Mouse (Mus musculus) telencephalon, adult 2 months (tissue): ENCODE results near the gene 2700049A03Rik.
"Not testable (repeated sequence)": the region's sequence is repeated elsewhere in the genome, so short reads cannot be mapped to it uniquely, and the experiment has no call there.

Experiments
- DNase-seq: peaks from one replicate; pipeline ENCODE4 v3.0.0-alpha.2; 2011; ENCODE audit warnings: low read depth, low spot score

2700049A03Rik gene

DNA sequence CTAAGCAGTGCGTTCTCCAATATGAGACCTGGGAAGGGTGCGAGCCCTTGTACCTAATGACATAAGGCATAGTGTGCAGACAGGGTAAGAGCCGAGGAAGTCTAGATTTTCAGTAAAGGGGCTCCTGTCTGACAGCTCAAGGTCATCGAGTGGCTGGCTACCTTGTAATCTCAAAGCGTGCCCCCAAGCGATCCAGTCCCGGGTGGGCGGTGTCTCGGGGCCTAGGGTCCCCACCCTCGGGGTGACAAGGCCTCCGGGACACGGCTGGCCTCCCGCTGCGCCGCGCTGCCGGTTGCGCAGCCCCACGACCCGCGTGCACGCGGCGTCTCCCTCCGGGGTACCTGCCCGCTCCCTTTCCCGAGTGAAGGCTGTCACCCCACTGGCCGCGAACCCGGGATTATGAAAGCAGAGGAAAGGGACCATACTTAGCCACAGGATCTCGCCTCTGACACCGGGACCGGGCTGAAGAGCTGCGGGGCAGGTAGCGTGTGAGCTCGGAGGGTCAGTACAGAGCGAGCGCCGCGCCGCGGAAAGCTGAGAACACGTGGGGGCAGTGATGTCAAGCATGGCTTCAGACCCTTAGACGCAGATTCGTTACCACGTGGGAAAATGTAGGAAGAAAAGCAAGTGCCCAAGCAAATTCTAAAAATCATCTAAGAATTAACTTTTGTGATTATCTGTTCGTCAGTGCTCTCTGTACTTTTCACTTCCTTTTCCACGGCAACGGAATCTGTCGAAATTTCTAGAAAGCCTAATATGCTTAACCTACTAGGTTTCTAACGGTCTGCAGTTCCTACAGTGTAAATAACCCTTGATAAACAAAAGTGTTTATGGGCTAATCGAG lies at the start of gene 2700049A03Rik, which contains the start of gene Timm9:
TSS of gene 2700049A03Rik (plus strand) at position 719 of the 844 bp plus-strand sequence.
TSS of gene Timm9 (minus strand) at position 555 of the 844 bp plus-strand sequence.
- DNase-seq = no peak

DNA sequence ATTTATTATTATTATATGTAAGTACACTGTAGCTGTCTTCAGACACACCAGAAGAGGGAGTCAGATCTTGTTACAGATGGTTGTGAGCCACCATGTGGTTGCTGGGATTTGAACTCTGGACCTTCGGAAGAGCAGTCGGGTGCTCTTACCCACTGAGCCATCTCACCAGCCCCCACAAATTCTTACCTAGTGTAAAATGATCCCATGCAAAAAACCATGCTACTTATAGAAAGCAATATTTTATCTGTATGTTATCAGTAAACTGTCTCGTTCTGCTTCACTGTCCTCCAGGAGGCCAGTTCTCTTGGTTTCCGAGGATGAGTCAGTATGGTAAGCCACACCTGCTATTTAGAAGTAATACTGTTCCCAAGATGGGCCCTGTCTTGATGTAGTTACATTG lies 32.4 kb upstream of the 2700049A03Rik start:
- DNase-seq = not testable (repeated sequence)

DNA sequence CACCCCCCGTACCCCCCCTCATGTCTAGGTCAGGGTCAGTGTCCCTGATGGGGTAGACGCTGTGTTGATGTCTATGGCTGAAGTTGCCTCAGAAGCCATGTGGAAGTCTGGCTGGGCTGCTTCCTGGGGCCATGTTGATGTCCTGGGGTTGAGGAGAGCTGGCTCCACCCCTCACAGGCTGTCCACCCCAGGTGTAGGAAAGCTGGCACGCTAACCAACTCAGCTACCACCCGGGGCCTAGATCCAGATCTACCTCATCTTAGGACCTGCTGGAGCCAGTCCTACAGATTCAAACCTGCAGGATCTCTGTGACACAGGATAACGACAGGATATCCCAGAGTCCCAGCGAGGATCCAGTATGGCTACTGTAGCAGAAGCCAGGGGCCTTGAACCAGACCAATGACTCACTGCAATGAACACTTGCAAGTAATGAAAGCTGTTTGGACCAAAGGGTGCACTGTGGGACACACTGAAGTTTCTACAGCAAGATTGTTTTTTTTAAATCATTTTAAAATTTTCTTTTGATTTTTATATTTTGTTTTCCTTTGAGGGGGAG lies 29.4 kb upstream of the 2700049A03Rik start:
- DNase-seq = no peak

- no peak for DNase-seq
Measured at GRCm38 (mm10) chr12:71111331-71111730, 25.3 kb upstream of the 2700049A03Rik start, which contains the start of gene Tomm20l. Gene Tomm20l, plus strand, starts transcription at chr12:71111428.

DNA sequence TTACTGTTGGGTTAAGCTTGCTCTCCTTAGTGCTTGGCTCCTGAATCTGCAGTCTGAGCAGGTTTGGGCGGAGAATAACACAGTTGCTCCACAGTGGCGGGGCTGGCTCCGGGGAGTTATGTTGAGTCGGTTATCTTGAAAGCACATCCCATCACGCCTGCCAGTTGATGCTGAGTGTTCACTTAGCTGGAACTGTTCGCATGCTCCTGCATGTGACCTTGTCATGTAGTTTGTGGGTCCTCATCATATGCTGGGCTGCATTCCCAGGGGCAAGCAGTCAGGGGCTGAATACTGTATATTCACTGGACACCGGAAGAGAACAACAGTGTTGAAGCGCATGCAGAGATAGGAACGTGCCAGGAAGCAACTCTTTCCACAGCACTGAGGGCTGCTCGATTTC lies 23.6 kb upstream of the 2700049A03Rik start:
- no peak for DNase-seq

- DNase-seq = peak; percentile 81
Measured at GRCm38 (mm10) chr12:71113675-71114288, 22.9 kb upstream of the 2700049A03Rik start.

DNA sequence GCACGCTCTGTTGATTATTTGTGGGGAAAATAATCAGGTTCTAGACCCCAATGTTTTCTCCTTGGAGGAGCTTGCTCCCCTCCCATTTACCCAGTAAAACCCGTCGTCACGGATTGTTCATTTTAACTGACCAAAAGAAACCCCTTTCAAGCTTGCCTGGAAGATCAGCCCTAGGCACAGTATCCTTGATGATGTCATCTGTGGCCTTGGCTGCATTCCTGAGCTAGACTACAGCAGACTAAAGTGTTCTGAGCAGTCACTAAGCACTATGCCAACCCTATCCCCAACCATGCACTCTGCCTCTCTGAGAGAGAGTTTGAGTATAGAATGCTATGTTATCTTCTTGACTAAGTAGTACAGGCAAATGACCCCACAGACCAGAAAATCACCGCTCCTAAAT lies 20.2 kb upstream of the 2700049A03Rik start:
- DNase-seq = no peak

- DNase-seq = no peak
Measured at GRCm38 (mm10) chr12:71122731-71123130, 13.9 kb upstream of the 2700049A03Rik start.

DNA sequence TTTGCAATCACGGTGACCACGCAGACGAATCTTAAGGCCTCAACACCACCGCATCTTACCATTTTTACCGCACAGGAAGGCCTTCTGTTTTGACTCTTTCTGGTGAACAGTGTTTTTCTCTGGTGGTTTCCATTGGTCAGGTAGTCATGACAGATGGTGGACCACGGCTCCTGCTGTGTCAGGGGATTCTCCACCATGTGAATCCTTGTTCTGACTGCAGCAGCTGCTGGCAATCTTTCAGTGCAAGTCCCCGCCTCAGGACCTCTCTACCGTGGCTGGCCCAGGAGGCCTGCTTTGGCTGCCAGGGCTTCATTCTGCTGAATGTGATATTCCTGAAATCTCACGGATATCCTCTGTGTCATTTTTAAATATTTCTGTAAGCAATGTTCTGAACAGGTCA lies 13.4 kb upstream of the 2700049A03Rik start:
- DNase-seq = no peak

- DNase-seq = no peak
Measured at GRCm38 (mm10) chr12:71135581-71135980, 1.1 kb upstream of the 2700049A03Rik start.

DNA sequence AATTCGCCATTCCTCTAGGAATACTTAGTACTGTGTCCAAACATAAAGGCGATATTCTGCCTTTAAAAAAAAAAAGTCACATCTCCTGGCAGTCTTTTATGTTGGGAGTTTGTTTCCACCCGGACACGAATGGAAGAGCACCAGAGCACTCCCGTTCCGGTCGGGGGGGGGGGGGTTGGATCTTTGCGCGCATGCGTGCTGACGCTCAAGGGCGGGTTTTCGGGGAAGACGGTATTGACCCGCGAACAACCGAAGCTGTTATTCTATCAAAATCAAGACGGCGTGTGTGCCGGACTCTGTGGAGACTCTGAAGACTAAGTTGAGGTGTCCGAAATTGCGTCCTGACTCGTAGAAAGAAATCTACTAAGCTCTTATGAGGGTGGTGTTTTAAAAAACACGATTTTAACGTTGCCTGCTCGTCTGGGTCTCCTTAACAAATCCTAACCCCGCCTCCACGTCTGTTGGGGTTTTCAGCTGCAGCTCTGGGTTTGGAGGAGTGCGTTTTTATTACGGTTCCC lies 385 bp downstream of the 2700049A03Rik start:
- peak; percentile 93 for DNase-seq

GRCm38 (mm10) chr12:71137686-71138085 lies 1.0 kb downstream of the 2700049A03Rik start:
- no peak for DNase-seq

DNA sequence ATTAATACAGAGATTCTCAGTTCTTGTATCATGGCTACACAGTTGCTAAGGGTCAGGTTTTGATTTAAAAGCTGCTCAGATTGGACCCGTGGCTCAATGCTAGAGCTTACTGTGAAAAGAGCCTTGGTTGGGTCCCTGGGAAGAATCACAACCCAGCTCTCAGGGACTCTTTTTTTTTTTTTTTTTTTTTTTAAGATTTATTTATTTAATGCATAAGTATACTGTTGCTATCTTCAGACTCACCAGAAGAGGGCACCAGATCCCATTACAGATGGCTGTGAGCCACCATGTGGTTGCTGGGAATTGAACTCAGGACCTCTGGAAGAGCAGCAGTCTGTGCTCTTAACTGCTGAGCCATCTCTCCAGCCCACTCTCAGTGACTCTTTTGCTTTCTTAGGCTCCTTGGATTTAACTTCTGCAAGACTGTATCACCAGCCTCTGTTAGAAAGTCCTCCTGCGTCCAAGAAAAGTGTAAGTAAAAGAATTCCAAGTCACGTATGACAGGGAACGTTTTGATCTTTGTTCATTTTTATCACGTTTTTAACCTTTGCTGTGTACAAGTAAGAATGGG lies 2.7 kb downstream of the 2700049A03Rik start:
- no peak for DNase-seq

GRCm38 (mm10) chr12:71141189-71141588 lies 4.5 kb downstream of the 2700049A03Rik start:
- DNase-seq = no peak

DNA sequence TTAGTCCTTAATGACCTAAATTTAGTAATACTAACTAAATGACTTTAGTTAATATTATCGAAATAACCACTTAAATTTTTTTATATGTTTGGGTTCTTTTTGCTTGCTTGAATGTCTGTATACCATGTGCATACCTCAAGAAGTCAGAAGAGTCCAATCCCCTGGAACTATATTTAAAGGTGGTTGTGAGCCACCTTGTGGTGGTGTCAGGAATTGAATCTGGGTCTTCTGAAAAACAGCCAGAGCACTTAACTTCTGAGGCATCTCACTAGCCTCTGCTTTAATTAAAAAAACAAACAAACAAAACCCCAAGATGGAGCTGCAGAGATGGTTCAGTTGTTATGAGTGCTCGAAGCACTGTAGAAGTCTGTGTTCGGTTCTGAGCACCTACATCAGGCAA lies 11.0 kb downstream of the 2700049A03Rik start:
- DNase-seq = no peak

DNA sequence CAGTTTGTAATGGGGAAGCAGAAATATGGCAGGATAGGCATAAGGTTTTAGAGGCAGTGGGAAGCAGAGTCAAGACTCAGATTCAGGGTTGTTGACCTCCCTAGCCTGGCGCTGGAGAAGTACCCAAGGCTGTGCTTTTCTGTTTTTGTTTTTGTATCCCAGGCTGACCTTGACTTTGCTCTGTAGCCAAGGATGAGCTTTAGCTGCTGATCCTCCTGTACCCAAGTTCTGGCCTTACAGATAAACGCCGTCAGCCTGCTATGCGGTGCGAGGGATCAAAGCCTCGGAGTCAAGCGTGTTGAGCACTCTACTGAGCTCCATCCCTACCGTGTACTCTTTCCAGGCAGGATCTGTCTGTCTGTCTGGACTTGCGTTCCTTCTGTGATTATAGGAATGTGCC lies 12.2 kb downstream of the 2700049A03Rik start:
- DNase-seq = no peak

DNA sequence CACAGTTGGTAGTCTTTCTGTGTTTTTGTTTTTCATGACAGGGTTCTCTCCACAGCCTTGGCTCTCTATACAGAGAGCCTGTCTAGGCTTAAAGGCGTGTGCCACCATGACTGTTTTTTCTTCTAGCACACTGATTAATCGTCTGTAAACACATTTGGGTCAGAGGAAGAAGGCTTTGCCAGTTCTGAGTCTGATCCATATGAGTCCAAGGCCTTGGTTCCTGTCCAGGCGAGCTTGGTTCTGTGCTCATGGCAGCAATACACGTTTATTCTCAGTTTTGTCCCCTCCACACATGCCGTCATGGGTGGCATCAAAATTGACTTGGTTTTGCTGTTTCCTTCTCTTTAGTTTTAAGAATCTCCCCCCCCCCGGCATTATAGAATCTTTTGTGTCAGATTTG lies 12.8 kb downstream of the 2700049A03Rik start:
- no peak for DNase-seq

DNA sequence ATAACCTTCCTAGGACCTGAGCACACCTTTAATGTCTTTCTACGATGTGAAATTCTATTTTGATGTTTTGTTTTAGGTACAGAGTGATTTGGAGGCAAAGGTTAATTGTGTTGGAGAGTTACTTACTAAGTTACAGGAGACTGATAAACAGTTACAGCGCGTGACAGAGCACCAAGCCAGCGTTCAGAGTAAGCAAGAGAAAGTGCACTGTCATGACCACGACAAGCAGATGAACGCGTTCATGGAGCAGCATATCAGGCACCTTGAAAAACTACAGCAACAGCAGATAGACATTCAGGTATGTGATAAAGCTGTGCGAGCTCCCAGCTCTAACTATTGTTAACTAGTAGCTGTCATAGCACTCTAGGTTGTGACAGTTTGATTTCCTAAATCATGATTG lies 13.5 kb downstream of the 2700049A03Rik start:
- no peak for DNase-seq

DNA sequence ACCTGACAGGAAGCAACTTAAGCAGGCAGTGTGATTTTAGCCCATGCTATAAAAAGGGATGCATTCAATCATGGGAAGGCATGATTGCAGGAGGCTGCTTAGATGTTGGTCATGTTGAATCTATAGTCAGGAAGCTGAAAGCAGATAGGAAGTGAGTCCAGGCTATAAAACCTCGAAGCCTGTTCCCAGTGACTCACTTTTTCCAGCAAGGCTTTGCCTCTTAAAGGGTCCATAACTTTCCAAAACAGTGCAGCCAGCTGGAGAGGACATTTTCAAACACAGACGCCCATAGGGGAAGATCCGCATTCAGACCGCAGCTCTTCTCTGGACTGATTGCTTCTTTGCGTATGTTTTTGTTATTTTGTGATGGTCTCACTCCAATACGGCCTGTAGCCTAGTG lies 18.3 kb downstream of the 2700049A03Rik start:
- no peak for DNase-seq

- no peak for DNase-seq
Measured at GRCm38 (mm10) chr12:71157974-71158373, 21.3 kb downstream of the 2700049A03Rik start.

DNA sequence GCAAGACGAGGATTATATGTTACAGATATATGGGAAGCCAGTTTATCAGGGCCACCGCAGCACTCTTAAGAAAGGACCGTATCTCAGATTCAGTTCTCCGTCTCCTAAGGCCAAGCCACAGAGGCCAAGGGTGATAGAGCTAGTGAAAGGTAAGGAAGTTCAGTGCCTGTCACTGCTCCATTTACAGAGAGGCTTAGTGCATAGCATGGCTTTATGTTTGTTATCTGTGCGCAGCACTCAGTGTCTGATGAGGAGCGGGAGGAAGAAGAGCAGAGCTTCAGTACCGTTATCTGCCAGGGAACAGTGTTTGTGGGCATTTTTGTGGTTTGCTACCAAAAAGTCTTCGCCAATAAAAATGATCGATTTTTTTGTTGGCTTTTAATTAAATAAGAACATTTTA lies 27.8 kb downstream of the 2700049A03Rik start:
- no peak for DNase-seq

DNA sequence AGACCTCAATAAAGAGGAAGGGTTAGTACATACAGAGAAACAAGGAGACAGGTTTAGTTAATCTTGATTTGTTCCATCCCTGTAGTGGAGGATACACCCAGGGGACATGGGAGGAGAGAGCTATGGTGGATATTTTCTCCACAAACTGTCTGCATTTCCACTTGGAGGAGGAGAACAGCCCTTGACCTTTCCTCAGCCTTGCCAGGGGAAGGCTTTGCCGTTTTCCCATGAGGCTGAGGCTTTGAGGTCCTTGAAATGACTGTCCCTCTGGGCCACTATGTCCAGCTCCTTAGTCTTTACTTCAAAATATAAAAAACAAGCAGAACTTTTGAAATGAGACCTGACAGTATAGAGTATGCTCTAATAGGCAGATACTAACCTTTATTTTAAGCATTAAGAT lies 33.3 kb downstream of the 2700049A03Rik start:
- DNase-seq = no peak
